Mouse (Mus musculus) hindbrain, embryonic 12.5 days (tissue): ENCODE data around the gene Fbxw28. TPM values are rescaled to one million over a fixed set of nuclear protein-coding genes. Genes with fewer than 3 reads are reported as not detected.
"Not testable (repeated sequence)": the region's sequence is repeated elsewhere in the genome, so short reads cannot be mapped to it uniquely, and the experiment has no call there.

Source experiments
- ATAC-seq: fragments of 200-750 bp; cut with Nextera tagmentation; 2 replicates; pipeline ENCODE4 v1.8.0; 2017; ENCODE audit warnings: moderate TSS enrichment; ENCODE audit not compliant: low FRiP score
- H3K27ac ChIP-seq: fragments of 300-500 bp; sonication (generic); 2 replicates; pipeline ENCODE4 v1.5.1; 2016; ENCODE audit warnings: mild to moderate bottlenecking
- H3K27me3 ChIP-seq: fragments of 300-500 bp; sonication (generic); 2 replicates; pipeline ENCODE4 v1.6.1; 2016; ENCODE audit warnings: mild to moderate bottlenecking
- H3K36me3 ChIP-seq: fragments of 300-500 bp; sonication (generic); 2 replicates; pipeline ENCODE4 v1.6.1; 2016; ENCODE audit warnings: mild to moderate bottlenecking
- H3K4me1 ChIP-seq: fragments of 300-500 bp; sonication (generic); 2 replicates; pipeline ENCODE4 v1.6.1; 2016
- H3K4me2 ChIP-seq: fragments of 300-500 bp; sonication (generic); replicated peaks from 2 replicates; pipeline ENCODE4 v1.6.1; 2016; ENCODE audit warnings: mild to moderate bottlenecking
- H3K4me3 ChIP-seq: fragments of 300-500 bp; sonication (generic); 2 replicates; pipeline ENCODE4 v1.5.1; 2016; ENCODE audit warnings: mild to moderate bottlenecking
- H3K9ac ChIP-seq: fragments of 300-500 bp; sonication (generic); 2 replicates; pipeline ENCODE4 v1.6.1; 2016; ENCODE audit warnings: mild to moderate bottlenecking, moderate library complexity
- H3K9me3 ChIP-seq: fragments of 300-500 bp; sonication (generic); replicated peaks from 2 replicates; pipeline ENCODE4 v1.6.1; 2016; ENCODE audit warnings: mild to moderate bottlenecking
- WGBS: fragments of 180-500 bp; shearing (Covaris S2); methylation state at CpG from one replicate; pipeline ENCODE4 v1.1.7; 2016; 5-methylcytosine and 5-hydroxymethylcytosine counted together
- polyA plus RNA-seq: library from polyadenylated mRNA; unstranded; fragments of >200 nt; fragmentation: Nextera tagmentation; extraction: Ambion mirVana; gene quantifications from 2 replicates; pipeline ENCODE4 v1.2.1, GENCODE M21; 2016

The Fbxw28 gene
- not detected in 2 replicates for polyA plus RNA-seq

GRCm38 (mm10) chr9:109339559-109339958, at the start of gene Fbxw28:
Fbxw28 (minus strand) TSS chr9:109339659.
- not testable (repeated sequence) for H3K27ac ChIP-seq, H3K9me3 ChIP-seq, H3K36me3 ChIP-seq, ATAC-seq, H3K4me3 ChIP-seq, H3K4me2 ChIP-seq, H3K9ac ChIP-seq, H3K27me3 ChIP-seq, H3K4me1 ChIP-seq
- WGBS = 83% methylated on average over 1 of the region's 1 CpGs

GRCm38 (mm10) chr9:109287576-109287975, 51.9 kb downstream of the Fbxw28 start, which contains the start of gene Fbxw14:
Fbxw14 (minus strand) TSS chr9:109287676.
- not testable (repeated sequence) for H3K9me3 ChIP-seq, H3K4me1 ChIP-seq, H3K4me2 ChIP-seq, H3K4me3 ChIP-seq, ATAC-seq, H3K9ac ChIP-seq, H3K36me3 ChIP-seq, H3K27me3 ChIP-seq, H3K27ac ChIP-seq
- 100% methylated on average over 1 of the region's 1 CpGs for WGBS

Other genes with a start within 250 kb of the Fbxw28 start
- gene Plxnb1, start 244.3 kb downstream of the Fbxw28 start, polyA plus RNA-seq = 38.4 and 41.2 TPM in 2 replicates
- not detected in 2 replicates for gene Fbxw21, start 177.6 kb downstream of the Fbxw28 start, polyA plus RNA-seq
- not detected in 2 replicates for gene Fbxw13, start 143.7 kb downstream of the Fbxw28 start, polyA plus RNA-seq
- not detected in 2 replicates for gene Fbxw20, start 104.9 kb downstream of the Fbxw28 start, polyA plus RNA-seq
- not detected in 2 replicates for gene Fbxw14, start 52.0 kb downstream of the Fbxw28 start, polyA plus RNA-seq
- gene Fbxw22, start 64.6 kb upstream of the Fbxw28 start, polyA plus RNA-seq = not detected in 2 replicates
- gene Fbxw16, start 109.5 kb upstream of the Fbxw28 start, polyA plus RNA-seq = not detected in 2 replicates
- not detected in 2 replicates for gene Fbxw19, start 156.2 kb upstream of the Fbxw28 start, polyA plus RNA-seq
- 0.14 and 0.17 TPM in 2 replicates for gene Fbxw15, start 228.6 kb upstream of the Fbxw28 start, polyA plus RNA-seq